ENCODE assay signal across 11 mouse cellular contexts in the genomic region with DNA sequence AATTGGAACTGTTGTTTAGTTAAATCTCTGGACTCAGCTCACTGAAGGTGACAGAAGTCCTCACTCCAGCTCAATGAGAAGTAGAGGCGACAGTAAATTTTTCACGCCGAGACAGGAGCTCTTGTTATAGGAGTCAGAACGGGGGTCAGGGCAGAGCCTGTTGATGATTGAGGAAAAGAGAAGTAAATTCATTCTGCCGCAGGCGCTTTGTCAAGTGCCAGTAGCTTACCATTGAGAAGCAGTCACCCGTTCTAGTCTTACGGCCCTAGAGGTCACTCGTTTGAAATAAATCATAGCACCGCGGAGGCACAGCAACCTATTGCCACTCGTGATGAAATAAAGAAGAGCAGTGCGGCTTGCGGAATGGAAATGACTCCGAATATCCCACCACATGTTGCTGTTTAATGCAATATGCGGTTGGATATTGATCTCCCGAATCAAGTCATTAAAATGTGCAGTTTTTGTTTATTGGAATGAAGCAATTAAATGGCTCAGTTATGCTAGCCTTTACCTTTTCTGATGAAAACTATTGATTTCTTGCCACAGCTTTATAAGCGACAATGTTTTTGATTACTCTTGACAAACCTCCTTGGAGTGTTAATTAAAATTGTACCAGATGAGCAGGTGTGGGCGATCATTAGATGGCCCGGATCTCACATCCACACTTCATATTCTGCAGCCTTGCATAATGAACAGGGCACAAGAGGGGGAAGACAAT.
DNase-seq lines count a peak whose midpoint lies in the region; ATAC-seq and TF ChIP-seq lines count a peak whose summit lies in the region.
"Had no signal": no experiment of that assay in that cellular context is flagged by ENCODE, and none has a peak within 500 bp of the region (broad histone marks: within the 10 kb centered on the region; RNA-seq: fewer than 3 reads in every experiment).

No protein-coding gene starts in this region.

- H3K9ac ChIP-seq in forebrain, postnatal 0 days = no peak overlapping the region
- no peak overlapping the region for H3K9ac ChIP-seq in kidney, embryonic 16.5 days (replicated peaks; ENCODE audit: low read length)
- H3K9ac ChIP-seq in midbrain, embryonic 14.5 days (replicated peaks; ENCODE audit: low read length) = no peak overlapping the region
- H3K9ac ChIP-seq: liver, embryonic 14.5 days; stomach, embryonic 15.5 days had no signal

- no peaks in the 10 kb centered on the region for H3K27me3 ChIP-seq in forebrain, postnatal 0 days (ENCODE audit: insufficient read depth, low read length)
- peaks cover 17% of the 10 kb centered on the region; the same call in 1 of the 2 replicates for H3K27me3 ChIP-seq in kidney, embryonic 16.5 days (ENCODE audit: insufficient read depth, low read length)
- H3K27me3 ChIP-seq in midbrain, embryonic 14.5 days (ENCODE audit: control insufficient read depth, insufficient read depth, low read length) = no peaks in the 10 kb centered on the region
- H3K27me3 ChIP-seq: stomach, embryonic 15.5 days had no signal

- peak; percentile 84 for DNase-seq in embryo, embryonic 10 days (ENCODE audit: low spot score)
- peak; percentile 11 for DNase-seq in forebrain, postnatal 0 days
- peak; percentile 74 for DNase-seq in midbrain, embryonic 14.5 days
- DNase-seq in thymus, adult 18-20 months = no peak
- DNase-seq in thymus, postnatal 4 days = no peak
- no peak for DNase-seq in testis, postnatal 10 days (ENCODE audit: low spot score)
- DNase-seq in urinary bladder, postnatal 36 days (ENCODE audit: low spot score in 2 of 2) = no peak
- DNase-seq: cerebellum, postnatal 36 days had no signal

- H3K4me3 ChIP-seq in forebrain, postnatal 0 days (ENCODE audit: low read depth, low read length) = no peak overlapping the region; the same call in 1 of the 2 replicates
- H3K4me3 ChIP-seq in kidney, embryonic 16.5 days (ENCODE audit: low read length) = 0 out of 2 replicates have a peak overlapping the region, but pooled peaks have one; percentile 4
- no peak overlapping the region for H3K4me3 ChIP-seq in midbrain, embryonic 14.5 days (replicated peaks; ENCODE audit: low read depth, low read length)
- H3K4me3 ChIP-seq: stomach, embryonic 15.5 days had no signal

- H3K9me3 ChIP-seq in forebrain, postnatal 0 days (ENCODE audit: low read length) = 0 out of 2 replicates have a peak, but pooled peaks cover 3% of the 10 kb centered on the region
- H3K9me3 ChIP-seq in kidney, embryonic 16.5 days (ENCODE audit: low read length) = peaks cover 6% of the 10 kb centered on the region
- H3K9me3 ChIP-seq in midbrain, embryonic 14.5 days (ENCODE audit: control insufficient read depth, low read length) = no peaks in the 10 kb centered on the region
- H3K9me3 ChIP-seq: stomach, embryonic 15.5 days had no signal

- no peaks in the 10 kb centered on the region for H3K36me3 ChIP-seq in forebrain, postnatal 0 days (ENCODE audit: insufficient read depth)
- H3K36me3 ChIP-seq in kidney, embryonic 16.5 days (ENCODE audit: insufficient read depth, low read length) = no peaks in the 10 kb centered on the region
- H3K36me3 ChIP-seq in midbrain, embryonic 14.5 days (ENCODE audit: control insufficient read depth, insufficient read depth, low read length) = no peaks in the 10 kb centered on the region
- H3K36me3 ChIP-seq: stomach, embryonic 15.5 days had no signal

- ATAC-seq in forebrain, postnatal 0 days = no peak
- ATAC-seq in kidney, embryonic 16.5 days (ENCODE audit: low FRiP score, low TSS enrichment) = no peak; the same call in 1 of the 2 replicates
- peak; percentile 38; the same call in 1 of the 2 replicates for ATAC-seq in midbrain, embryonic 14.5 days (ENCODE audit: low FRiP score, low TSS enrichment)

- TF ChIP-seq CTCF in forebrain, postnatal 0 days (IDR thresholded peaks at IDR 0.05; ENCODE audit: low read depth) = no peak

- 40% methylated on average over 20 of the region's 20 CpGs for WGBS in forebrain, postnatal 0 days
- 26% methylated on average over 20 of the region's 20 CpGs for WGBS in kidney, embryonic 16.5 days
- 15% methylated on average over 20 of the region's 20 CpGs for WGBS in midbrain, embryonic 14.5 days

- no peak overlapping the region for H3K27ac ChIP-seq in forebrain, postnatal 0 days (ENCODE audit: low read depth, low read length)
- no peak overlapping the region for H3K27ac ChIP-seq in kidney, embryonic 16.5 days (ENCODE audit: low read length)
- no peak overlapping the region for H3K27ac ChIP-seq in midbrain, embryonic 14.5 days (replicated peaks; ENCODE audit: low read depth, low read length)
- H3K27ac ChIP-seq: liver, embryonic 14.5 days; stomach, embryonic 15.5 days had no signal

- peaks cover 4% of the 10 kb centered on the region; the same call in 1 of the 2 replicates for H3K4me1 ChIP-seq in forebrain, postnatal 0 days (ENCODE audit: insufficient read depth)
- H3K4me1 ChIP-seq in kidney, embryonic 16.5 days (ENCODE audit: insufficient read depth, low read length) = peaks cover 30% of the 10 kb centered on the region
- H3K4me1 ChIP-seq in midbrain, embryonic 14.5 days (ENCODE audit: control insufficient read depth, insufficient read depth, low read length) = peaks cover 21% of the 10 kb centered on the region

- H3K4me2 ChIP-seq in forebrain, postnatal 0 days (ENCODE audit: low read depth) = peak overlapping the region; percentile 31
- peak overlapping the region; percentile 30 for H3K4me2 ChIP-seq in kidney, embryonic 16.5 days (replicated peaks; ENCODE audit: low read depth, low read length)
- H3K4me2 ChIP-seq in midbrain, embryonic 14.5 days (ENCODE audit: low read length) = peak overlapping the region; percentile 44
- H3K4me2 ChIP-seq: stomach, embryonic 15.5 days had no signal

Comparison
In these comparisons a context has a peak if more than half of its experiments do, and no peak if none do; other contexts are left out.
1. DNase-seq: peak in embryo, embryonic 10 days (single experiment), forebrain, postnatal 0 days (single experiment) and midbrain, embryonic 14.5 days (single experiment); none in thymus, adult 18-20 months (0 of 2), thymus, postnatal 4 days (single experiment), testis, postnatal 10 days (single experiment) and urinary bladder, postnatal 36 days (0 of 2).
2. Peak in every context shown above with its lines, with median percentiles within 50 percentile points of each other: H3K4me2 ChIP-seq.